Mouse (Mus musculus) kidney, adult 2 months (tissue): ENCODE data around the gene Ptpn13. TPM values are rescaled to one million over a fixed set of nuclear protein-coding genes. Genes with fewer than 3 reads are reported as not detected.
A peak's percentile ranks its signal among the peaks of the same experiment; 100 is the strongest.

Source experiments
- DNase-seq: peaks from one replicate; pipeline ENCODE4 v3.0.0; 2021
- H3K27ac ChIP-seq: fragments of 200-500 bp; 2 replicates; pipeline ENCODE4 v1.5.1; 2012; ENCODE audit warnings: low read depth, low read length, control low read depth, inconsistent platforms; ENCODE audit not compliant: insufficient read depth
- H3K27me3 ChIP-seq: fragments of 200-500 bp; replicated peaks from 2 replicates; pipeline ENCODE4 v1.6.1; 2012; ENCODE audit warnings: mild to moderate bottlenecking, moderate library complexity, low read length, inconsistent platforms; ENCODE audit not compliant: control insufficient read depth, insufficient read depth
- H3K36me3 ChIP-seq: fragments of 200-500 bp; 2 replicates; pipeline ENCODE4 v1.6.1; 2012; ENCODE audit warnings: mild to moderate bottlenecking, moderate library complexity, low read length, inconsistent platforms; ENCODE audit not compliant: control insufficient read depth, insufficient read depth
- H3K4me1 ChIP-seq: fragments of 200-500 bp; 2 replicates; pipeline ENCODE4 v1.6.1; 2011; ENCODE audit warnings: low read length; ENCODE audit not compliant: control insufficient read depth, insufficient read depth
- H3K4me3 ChIP-seq: fragments of 200-500 bp; 2 replicates; pipeline ENCODE4 v1.5.1; 2011; ENCODE audit warnings: mild to moderate bottlenecking, low read depth, low read length, control low read depth; ENCODE audit not compliant: insufficient read depth
- CTCF ChIP-seq: fragments of 200-500 bp; conservative IDR thresholded peaks from 2 replicates; pipeline ENCODE4 v1.5.1; 2011; ENCODE audit warnings: low read depth, mild to moderate bottlenecking, control low read depth, low read length, moderate library complexity, mixed read lengths; ENCODE audit not compliant: insufficient read depth, insufficient read length
- POLR2A ChIP-seq: fragments of 200-500 bp; IDR thresholded peaks from one replicate; pipeline ENCODE4 v1.6.1; 2011; ENCODE audit warnings: low read depth, low read length, control low read depth
- WGBS: fragments of 180-500 bp; shearing (Covaris S2); methylation state at CpG from one replicate; pipeline ENCODE4 v1.1.7; 2018; 5-methylcytosine and 5-hydroxymethylcytosine counted together
- polyA plus RNA-seq: library from polyadenylated mRNA; depleted of rRNA; stranded (reverse); fragments of >200 nt; gene quantifications from 2 replicates; pipeline ENCODE4 v1.2.3, GENCODE M21; 2012

The Ptpn13 gene
- polyA plus RNA-seq, 1 experiment = 23.7 TPM

GRCm38 (mm10) chr5:103598881-103599280 is 173.9 kb downstream of the Ptpn13 start:
- Histone ChIP-seq H3K27me3 (no peaks in the 10 kb centered on the region), H3K36me3 (peaks cover 2% of the 10 kb centered on the region), H3K27ac (no peak overlapping the region; the same call in 1 of the 2 replicates), H3K4me3 (no peak overlapping the region), H3K4me1 (no peaks in the 10 kb centered on the region)
- DNase-seq = peak; percentile 51
- 36% methylated on average over 5 of the region's 5 CpGs for WGBS
- TF ChIP-seq POLR2A (no peak), CTCF (no peak)

- no peak for DNase-seq
Measured at GRCm38 (mm10) chr5:103603115-103603893, 178.3 kb downstream of the Ptpn13 start.

GRCm38 (mm10) chr5:103605707-103606106 is 180.7 kb downstream of the Ptpn13 start:
- H3K36me3 ChIP-seq = no peaks in the 10 kb centered on the region
- TF ChIP-seq POLR2A (no peak), CTCF (no peak)
- no peak for DNase-seq
- WGBS = 73% methylated on average over 7 of the region's 7 CpGs
- no peak overlapping the region for H3K27ac ChIP-seq
- H3K4me1 ChIP-seq = no peaks in the 10 kb centered on the region
- no peak overlapping the region for H3K4me3 ChIP-seq
- H3K27me3 ChIP-seq = no peaks in the 10 kb centered on the region

More at GRCm38 (mm10) chr5:103603115-103603893, 178.3 kb downstream of the Ptpn13 start:
- H3K27me3 ChIP-seq = no peaks in the 10 kb centered on the region
- no peak overlapping the region for H3K27ac ChIP-seq
- H3K36me3 ChIP-seq = no peaks in the 10 kb centered on the region
- no peaks in the 10 kb centered on the region for H3K4me1 ChIP-seq
- no peak for TF ChIP-seq CTCF
- TF ChIP-seq POLR2A = no peak
- WGBS = 76% methylated on average over 11 of the region's 11 CpGs
- no peak overlapping the region for H3K4me3 ChIP-seq

GRCm38 (mm10) chr5:103610148-103610547 is 185.2 kb downstream of the Ptpn13 start:
- WGBS = 58% methylated on average over 5 of the region's 5 CpGs
- H3K27ac ChIP-seq = no peak overlapping the region
- no peaks in the 10 kb centered on the region for H3K27me3 ChIP-seq
- H3K36me3 ChIP-seq = no peaks in the 10 kb centered on the region
- TF ChIP-seq CTCF (no peak), POLR2A (no peak)
- H3K4me1 ChIP-seq = no peaks in the 10 kb centered on the region
- no peak for DNase-seq
- no peak overlapping the region for H3K4me3 ChIP-seq

GRCm38 (mm10) chr5:103610856-103611472 is 186.0 kb downstream of the Ptpn13 start:
- 88% methylated on average over 10 of the region's 10 CpGs for WGBS
- no peaks in the 10 kb centered on the region for H3K4me1 ChIP-seq

GRCm38 (mm10) chr5:103612316-103612715 is 187.3 kb downstream of the Ptpn13 start:
- no peak overlapping the region for H3K4me3 ChIP-seq
- H3K4me1 ChIP-seq = no peaks in the 10 kb centered on the region
- no peaks in the 10 kb centered on the region for H3K27me3 ChIP-seq
- 75% methylated on average over 7 of the region's 7 CpGs for WGBS
- TF ChIP-seq POLR2A (no peak), CTCF (peak; percentile 33; the same call in 1 of the 2 replicates)
- no peak for DNase-seq
- H3K36me3 ChIP-seq = no peaks in the 10 kb centered on the region
- H3K27ac ChIP-seq = no peak overlapping the region

More at GRCm38 (mm10) chr5:103610856-103611472, 186.0 kb downstream of the Ptpn13 start:
- H3K4me3 ChIP-seq = no peak overlapping the region
- no peaks in the 10 kb centered on the region for H3K36me3 ChIP-seq
- H3K27me3 ChIP-seq = no peaks in the 10 kb centered on the region
- DNase-seq = no peak
- no peak overlapping the region for H3K27ac ChIP-seq
- TF ChIP-seq CTCF (no peak), POLR2A (no peak)

- Histone ChIP-seq H3K27me3 (no peaks in the 10 kb centered on the region), H3K4me3 (no peak overlapping the region), H3K27ac (no peak overlapping the region), H3K36me3 (no peaks in the 10 kb centered on the region), H3K4me1 (no peaks in the 10 kb centered on the region)
- 87% methylated on average over 7 of the region's 7 CpGs for WGBS
- no peak for DNase-seq
- no peak for TF ChIP-seq POLR2A
- TF ChIP-seq CTCF = no peak
Measured at GRCm38 (mm10) chr5:103614356-103614755, 189.4 kb downstream of the Ptpn13 start.
